Mouse (Mus musculus): ENCODE results near the gene Mrfap1.

DNA sequence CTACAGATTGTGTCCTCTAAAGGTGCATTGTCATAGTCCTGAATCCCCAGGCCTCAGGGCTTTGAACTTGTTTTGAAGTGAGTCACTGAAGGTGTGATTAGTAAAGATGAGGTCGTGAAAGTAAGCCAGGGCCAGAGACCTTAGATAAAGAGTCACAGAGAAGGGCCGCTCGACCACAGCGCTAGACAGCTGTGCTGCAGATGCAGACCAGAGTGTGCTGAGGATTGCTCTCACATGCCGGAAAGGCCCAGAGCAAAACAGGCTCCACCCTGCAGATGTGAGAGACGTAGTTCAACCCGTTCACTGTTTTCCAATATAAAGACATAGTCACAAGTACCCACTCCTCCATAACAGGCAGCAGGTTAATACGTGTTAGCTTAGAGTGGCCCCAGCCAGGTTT lies 43.0 kb upstream of the Mrfap1 start:
- TF ChIP-seq CTCF (IDR thresholded peaks at IDR 0.05; ENCODE audit: extremely low read depth, insufficient read depth, insufficient read length, insufficient replicate concordance) (no peak), POLR2A (IDR thresholded peaks at IDR 0.05; ENCODE audit: low read depth, low read length) (no peak)

Measured in spleen, adult 2 months (tissue).